Mouse (Mus musculus) granulocyte monocyte progenitor cell, adult 5-6 weeks (primary cell): ENCODE measurements at regions not wholly inside any gene's neighbourhood (a gene's known extent, or its start where the extent isn't known, plus 50 kb on each side); places are given as distances from the start of the nearest gene placed in this dataset.

Source experiments
- ATAC-seq: replicated peaks from 2 replicates; pipeline ENCODE4 v1.8.0; 2016; ENCODE audit warnings: mild to moderate bottlenecking, moderate TSS enrichment, inconsistent platforms; ENCODE audit not compliant: poor library complexity, severe bottlenecking

DNA sequence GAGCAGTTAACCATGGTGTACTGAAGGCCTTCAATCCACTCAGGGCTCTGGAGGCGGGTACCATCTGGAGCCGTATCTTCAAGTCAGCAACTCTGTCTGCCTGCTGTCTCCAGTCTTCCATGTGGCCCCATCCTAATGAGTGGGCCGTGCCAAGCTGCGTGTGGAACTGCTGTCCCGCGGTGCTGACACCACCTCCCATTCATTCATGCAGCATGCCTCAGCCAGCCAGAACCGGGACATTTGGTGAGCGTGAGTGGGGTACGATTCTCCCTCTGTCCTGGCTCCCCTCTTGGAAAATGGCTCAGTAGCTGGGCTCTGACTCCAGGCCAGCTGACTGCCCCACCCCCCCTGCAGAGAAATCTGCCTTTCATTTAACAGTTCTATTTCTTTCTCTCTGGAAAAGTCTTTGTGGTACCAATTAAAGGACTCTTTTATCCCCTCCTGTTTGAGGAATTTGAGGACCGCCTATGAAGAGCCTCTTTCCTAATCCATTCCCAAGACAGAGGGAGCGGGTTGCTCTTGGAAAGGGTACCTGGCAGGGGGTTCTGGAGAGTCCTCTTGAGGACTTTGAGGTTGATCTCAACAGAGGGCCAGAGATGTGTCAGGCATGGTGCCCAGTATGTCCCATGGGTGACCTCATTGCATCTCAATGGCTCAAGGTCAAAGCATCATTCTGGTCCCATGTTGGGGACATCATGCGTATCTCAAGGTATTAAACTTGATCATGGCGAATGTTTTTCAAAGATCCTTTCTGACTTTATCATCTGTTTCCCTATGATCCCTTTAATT is 55.5 kb upstream of the Brd7 start:
- no peak for ATAC-seq

DNA sequence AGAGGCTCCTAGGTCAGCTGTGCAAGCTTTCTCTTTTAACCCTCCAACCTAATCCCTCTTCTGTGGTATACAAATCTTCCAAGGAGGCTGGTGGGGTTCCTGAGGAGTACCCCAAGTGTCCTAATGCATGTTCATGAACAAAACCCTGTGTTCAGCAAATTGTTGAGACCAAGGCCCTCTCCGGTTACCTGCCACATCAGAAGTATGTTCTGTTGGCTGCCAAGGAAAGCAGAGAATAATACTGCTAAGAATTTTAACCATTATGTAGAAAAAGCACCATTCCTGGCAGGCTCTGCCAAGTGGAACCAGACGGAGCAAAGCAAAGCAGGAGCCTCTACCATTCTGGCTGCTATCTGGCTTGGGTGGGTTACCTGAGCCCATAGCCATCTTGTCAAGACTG is 61.3 kb upstream of the Brd7 start:
- no peak for ATAC-seq

DNA sequence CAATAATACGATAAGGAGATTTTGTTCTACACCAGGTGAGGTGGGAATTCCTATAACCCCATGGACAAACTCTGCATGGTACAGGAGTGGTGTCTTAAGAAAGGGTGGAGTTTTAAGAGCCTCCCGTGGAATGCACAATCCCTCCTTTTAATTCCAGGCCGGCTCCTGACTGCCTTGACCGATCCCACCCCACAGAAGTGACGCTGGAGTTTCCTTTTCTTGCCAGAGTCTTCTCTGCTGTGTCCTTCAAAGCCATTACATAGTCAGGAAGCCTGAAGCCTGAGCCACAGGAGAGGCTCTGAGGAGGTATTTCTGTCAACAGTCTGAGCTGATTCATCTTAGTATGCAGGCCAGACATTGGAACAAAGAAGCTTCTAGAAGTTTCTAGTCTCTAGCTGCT is 66.6 kb upstream of the Brd7 start:
- no peak for ATAC-seq

DNA sequence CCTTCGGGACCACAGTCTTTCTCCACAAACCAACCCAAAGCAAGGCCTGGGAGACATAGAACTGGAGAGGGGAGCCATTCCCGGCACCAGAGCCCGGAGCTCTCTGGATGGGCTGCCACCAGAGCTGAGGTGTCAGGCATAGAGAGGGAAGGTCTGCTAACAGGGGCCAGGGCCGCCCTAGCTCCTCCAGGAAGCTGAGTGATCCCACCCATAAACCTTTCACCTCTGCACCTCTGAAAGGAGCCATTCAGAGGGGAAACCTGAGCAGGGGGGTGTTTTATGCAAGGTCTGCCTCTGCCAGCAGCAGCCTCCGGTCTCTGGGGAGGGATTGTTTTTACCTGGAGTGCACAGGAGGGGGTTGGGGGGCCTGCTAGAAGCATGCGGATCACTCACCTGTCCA is 69.4 kb upstream of the Brd7 start:
- no peak for ATAC-seq

DNA sequence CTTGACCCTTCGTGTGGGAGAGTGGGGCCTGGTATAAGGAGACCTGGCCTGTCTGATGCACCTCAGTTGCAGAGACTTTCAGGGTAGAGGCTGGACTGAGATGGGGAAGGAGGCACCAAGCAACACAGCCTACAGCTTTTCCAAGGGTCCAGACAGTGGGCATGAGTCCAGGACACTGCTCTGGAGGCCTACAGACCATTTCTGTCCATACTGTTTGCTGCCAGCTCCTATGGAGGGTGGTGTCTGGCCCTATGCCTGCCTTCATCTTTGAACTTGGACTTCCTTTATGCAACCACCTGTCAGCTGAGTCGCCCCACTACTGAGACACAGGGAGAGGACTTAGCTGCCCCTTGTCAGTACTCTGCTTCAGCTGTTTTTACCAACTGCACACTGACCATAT is 73.7 kb upstream of the Brd7 start:
- ATAC-seq: no peak

DNA sequence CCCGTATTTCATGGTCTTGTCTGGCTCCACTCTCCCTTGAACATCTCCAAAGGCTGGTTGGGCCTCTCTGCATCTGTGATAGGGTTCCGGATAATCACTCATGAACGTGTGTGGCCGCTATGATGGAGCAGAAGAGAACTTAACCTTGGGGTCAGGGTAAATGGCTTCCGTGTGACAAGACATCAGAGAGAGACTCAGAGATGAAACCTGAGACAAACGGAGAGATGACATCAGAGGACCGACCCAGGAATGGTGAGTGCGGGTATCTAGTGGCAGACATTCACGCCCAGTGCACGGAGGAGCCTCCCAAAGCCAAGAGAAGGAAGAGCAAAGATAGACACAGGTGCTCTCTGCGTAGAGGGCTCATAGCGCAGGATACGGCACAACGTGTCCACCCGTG is 78.2 kb upstream of the Brd7 start:
- ATAC-seq: no peak

DNA sequence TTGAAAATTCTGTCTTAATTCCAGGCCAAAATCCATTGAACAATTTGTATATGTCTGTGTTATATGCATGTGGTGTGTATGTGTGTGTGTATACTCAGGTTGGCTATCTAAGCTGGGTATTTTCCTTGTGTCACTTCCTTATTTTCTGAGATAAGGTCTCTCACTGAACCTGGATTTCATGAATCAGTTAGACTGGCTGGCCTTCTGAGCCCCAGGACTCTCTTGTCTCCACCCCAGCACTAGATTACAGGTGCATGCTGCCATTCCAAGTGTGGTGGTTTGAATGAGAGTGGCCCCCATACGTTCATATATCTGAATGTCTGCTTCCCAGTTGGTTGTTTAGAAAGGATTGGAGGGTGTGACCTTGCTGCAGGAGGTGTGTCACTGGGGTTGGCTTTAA is 77.8 kb upstream of the Nkd1 start:
- no peak for ATAC-seq

DNA sequence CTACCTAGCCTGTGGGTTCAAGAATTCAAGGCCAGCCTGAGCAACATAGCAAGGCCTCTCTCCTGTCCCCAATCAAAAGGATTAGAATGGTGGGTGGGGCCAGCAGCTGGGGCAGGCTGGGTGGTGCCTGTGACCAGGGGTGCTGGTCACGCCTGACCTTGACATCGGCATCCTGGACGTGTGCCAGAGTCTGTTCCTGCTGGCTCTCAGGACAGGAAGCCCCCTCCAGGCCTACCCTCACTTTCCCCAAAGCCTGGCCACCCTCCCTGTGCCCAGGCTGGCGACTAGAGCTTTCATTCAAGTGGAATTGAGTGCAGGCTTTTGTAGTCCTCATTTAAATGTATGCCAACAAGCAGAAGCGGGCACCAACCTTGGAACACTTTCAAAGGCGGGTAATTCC is 73.7 kb upstream of the Nkd1 start:
- ATAC-seq: no peak

DNA sequence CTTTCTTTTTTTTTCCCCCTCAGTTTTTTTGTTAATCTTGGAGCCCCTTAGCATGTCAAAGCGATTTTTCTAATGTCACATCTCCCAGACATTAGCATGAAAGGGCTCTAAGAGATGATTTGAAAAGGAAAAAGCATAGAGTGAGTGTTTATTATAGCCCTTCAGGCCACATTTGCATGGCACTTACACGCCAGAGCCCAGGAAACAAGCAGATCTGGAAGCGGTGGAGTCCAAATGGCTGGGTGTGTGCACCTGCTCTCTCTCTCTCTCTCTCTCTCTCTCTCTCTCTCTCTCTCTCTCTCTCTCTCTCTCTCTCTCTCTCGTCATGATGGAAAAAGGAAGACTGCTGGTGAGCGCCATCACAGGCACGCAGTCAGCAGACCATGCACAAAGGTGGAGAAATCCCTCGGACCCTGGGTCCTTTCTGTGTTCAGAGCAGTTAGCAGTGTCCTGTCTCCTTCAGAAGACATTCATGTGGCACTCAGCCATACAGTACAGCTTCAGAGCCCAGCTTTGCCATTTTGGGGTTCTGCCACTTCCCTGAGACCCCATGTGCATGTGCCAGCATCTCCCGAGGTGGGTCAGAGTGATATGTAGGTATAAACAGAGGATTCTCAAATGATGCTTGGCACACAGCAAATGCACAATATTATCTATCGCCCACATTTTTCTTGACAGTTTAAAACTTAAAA is 73.2 kb upstream of the Nkd1 start:
- no peak for ATAC-seq

DNA sequence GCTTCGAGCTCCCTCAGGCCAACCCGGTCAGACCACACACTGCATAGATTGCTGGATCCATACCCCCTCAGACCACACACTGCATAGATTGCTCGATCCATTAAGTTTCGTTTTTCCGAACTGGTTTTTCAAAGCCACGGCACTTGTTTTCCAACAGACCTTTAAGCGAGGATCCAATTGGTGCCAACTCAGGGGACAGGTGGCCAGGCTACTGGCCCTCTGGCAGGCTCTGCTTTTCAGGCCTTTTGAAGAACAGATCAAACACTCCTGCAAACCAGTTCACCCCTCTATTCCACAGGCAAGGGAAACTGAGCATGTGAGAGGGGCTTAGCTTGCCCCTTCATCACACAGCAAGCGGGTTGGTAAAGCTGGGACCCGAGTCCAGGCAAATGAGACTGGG is 72.2 kb upstream of the Nkd1 start:
- no peak for ATAC-seq

DNA sequence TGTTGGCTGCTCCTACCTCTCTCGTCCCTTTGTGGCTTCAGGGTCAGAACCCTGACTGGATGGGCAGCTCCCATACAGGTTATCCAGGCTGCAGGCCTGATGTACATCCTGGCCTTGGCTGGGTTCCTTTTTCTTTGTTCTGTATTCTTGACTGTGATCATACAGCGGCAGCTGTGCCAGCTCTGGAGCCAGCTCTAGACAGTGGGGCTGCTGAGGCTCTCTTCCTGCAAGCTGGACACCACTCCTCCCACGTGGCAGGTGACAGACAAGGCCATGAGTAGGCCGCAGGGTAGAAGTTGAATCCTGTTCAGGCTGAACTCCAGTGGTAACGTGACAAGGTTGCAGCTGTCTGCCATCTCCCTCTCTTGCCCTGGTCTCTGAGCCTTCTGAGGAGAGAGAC is 71.6 kb upstream of the Nkd1 start:
- no peak for ATAC-seq

DNA sequence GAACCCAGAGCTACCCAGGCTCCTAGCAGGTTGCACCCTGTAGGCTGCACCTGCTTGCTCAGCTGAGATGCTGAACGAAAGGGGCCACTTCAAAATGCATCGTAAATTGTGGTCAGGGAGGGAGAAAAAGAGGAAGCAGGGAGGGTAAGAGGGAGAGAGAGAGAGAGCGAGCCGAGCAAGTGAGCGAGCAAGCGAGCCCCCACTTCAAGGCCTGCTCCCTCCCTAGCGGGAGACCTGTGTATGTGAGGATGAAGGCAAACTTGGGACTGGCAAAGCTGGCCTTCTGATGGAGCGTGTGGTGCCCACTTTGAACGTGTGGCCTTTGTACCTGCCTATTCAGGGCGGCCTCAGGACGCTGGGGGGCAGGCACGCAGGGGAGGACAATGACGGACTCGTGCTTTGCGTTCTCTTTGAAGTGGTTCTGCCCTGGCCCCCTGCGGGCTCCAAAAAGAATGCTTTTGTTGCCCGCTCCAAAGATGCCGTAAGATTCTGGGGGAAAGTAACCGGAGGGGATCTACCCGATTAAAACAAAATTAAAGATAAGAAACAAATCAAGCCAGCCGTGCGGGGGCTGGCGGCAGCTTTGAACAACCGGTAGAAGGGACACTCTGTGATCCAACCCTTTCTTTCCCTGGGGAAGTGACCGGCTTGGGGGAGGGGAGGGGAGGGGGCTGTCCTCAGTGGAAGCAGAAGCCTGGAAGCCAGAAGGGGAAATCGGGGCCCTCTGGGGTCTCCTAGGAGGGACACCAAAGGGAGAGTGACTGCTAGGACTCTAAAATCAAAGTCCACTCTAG is 70.1 kb upstream of the Nkd1 start:
- peak; percentile 83 for ATAC-seq

DNA sequence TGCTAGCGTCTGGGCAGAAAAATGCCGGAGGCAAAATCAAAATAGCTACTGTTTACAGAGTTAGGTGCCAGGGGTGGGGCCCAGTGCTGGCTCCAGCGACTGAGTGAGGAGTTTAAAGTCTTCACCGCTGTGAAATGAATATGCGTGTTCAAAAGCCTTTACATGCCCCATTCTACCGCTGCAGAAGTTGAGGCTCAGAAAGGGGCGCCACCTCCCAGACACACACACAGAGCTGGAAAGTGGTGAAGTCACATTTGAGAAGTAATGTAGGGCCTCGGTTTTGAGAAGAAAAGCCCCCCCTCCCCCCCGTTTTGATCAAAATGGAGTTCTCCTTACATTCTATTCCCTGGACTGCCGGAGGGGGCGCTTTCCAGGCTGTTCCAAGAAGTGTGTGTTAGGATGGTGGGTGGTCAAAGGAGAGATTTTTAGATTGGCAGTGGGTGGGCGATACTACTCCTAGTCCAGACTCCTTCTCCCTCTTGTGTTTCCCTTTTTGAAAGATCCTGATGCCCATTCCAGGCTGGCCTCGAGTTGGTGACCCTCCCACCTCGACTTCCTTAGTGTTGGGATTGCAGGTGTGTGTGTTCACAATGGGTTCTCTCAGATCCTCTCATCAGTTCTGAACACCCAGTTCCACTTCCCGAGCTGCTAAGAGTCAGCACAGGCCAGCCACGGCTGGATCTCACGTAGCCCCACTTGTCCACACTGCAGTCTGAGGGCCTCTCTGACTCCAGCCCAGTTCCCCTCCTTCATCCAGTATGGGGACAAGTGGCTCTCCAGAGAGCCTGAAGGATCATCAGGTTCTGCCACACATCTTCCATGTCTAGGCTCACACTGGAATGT is 69.3 kb upstream of the Nkd1 start:
- ATAC-seq: no peak

DNA sequence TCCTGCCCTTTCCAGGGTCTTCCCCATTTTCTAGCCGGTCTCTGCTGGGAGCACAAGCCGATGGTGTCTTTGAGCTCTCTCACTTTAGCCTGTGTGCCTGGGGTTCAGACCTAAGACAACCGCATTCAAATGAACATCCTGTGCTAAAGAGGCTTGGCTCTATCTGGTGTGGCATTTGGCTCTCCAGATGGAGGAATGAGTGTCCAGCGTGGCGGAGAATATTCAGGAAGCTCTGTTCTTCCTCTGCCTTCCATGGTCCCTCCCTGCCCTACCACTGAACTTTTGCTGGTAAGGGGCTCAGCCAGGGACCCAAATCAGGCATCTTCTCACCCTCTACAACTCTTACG is 68.7 kb upstream of the Nkd1 start:
- ATAC-seq: no peak

DNA sequence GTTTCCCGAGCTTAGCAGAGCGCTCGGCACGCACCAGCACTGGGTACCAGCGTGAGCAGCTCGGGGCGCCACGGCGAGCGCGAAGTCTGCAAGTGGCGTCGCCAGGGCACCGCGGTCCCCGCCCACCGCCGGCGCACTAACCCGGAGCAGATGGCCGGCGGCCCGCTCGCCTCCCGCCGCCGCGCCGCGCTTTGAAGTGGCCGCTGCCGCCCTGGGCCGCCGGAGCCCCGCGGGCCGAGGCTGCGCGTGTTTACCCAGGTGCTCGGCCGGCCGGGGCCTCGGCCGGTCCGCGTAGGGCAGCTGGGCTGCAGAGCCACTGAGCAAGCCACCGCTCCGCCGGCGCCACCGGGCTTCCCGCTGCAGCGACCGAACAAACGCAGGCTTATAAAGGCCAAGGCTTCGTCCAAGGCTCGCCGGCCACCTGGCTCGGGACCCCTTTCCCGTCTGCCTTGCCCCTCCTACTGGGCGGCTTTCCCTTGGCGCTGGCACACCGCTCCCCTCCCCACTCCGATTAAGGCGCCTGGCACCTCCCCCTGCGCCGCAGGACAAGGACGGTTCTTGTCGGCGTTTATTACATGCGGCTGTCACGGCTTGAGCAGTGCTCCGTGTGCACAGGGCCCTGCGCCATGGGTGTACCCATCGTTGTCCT is 67.0 kb upstream of the Nkd1 start:
- peak; percentile 39 for ATAC-seq

DNA sequence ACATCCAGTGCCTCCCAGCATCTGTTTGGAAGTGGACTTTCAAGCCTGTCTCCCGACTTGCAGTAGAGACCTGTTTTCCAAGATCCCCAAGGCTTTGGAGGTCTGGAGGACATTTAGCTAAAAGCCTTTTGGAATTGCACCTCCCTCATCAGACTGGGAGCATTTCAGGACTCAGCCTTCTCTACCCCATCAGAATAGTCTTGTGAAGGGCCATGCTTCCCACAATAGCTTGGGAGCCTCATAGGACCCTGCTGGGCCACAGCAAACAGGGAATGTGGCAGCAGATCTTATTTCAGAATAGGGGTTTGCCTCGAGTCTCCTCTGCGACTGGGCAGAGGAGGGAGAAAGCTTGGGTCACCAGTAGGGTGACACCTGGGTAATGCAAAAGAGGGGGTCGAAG is 66.2 kb upstream of the Nkd1 start:
- ATAC-seq: no peak

DNA sequence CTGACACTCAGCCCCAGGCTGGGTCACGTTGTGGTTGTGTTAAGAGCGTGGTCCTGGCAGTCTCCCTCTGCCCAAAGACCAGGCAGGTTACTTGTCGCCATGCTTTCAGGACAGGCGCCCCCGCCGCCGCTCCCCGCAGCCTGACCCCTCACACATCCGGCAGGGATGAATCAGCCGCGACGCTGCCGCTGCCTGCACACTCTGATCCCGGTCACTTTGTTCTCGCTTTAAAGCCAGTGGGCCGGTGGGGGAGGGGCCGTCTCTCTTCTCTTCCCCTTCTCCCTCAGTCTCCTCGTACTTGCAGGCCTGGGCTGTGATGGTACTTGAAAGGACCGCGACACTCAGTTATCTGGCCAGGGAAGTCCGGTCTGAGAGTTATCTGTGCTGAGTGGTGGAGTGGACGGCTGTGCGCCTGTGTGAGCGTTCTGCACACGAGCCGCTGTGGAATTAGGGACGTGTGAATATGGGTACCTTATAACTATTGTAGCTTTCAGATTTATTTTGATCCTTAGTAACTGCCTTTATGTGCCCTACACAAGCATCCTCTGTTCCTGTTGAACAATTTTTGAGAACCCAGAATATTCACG is 65.6 kb upstream of the Nkd1 start:
- ATAC-seq: peak; percentile 33

DNA sequence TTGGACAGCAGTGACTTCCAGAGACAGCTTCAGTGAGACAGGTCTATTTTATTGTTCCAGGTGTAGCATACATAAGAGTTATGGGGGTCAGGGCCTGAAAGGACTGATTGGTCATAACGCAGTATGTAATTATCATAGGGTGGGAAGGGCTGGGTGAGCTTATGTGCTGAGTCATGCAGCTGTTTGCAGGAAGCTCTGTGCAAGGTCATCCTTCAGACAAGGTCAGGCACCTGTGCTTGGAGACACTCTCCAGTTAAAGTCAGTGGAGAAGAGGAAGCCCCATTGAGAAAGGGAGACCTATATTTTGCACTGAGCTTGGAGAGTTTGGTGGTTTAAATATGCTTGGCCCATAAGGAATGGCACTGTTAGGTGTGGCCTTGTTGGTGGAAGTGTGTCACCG is 62.0 kb upstream of the Nkd1 start:
- no peak for ATAC-seq

DNA sequence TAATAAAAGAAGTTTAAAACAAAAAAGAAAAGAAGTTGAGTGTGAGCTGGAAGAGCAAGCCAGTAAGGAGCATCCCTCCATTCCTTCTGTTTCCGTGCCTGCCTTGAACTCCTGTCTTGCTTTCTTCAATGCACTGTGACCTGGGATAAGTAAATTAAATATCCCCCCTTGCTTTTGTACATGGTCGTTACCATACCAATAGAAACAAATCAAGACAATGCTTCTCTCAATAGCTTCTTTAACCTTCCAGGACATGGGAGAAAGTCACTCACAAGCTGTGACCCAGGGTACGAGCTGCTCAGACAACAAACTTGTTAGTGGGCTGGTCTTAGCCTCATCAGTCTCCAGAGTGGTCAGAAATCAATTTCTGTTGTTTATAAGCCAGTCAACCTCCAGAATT is 53.4 kb upstream of the Nkd1 start:
- ATAC-seq: no peak

DNA sequence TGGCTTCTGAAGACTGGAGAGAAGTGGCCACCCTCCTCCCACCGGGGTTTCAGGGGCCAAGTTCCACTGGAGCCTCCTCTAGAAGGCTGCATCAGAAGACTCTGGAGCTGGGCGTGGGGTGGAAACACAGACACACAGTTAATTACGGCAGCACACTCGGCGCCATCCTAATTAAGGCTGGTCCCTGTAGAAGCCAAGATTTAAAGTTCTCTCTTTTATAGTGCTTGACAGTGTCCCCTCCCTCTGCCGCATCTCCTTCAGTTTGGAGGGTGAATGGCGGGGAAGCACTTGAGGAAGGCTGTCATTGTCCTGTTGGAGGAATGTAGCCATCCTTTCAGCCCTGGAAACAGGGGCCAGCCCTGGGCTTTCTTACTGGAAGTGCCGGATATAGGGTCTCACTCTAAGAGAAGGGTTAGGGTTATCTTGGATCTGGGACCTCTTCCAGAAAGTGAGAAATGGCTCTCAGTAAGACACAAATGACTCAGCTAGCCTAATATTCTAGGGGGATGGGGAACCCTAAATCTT is 50.2 kb upstream of the Nkd1 start:
- no peak for ATAC-seq
